8 mouse cellular contexts compared by ENCODE assay signal in genomic region chr19:38929471-38930251, GRCm38 (mm10). TPM values are rescaled to one million over a fixed set of nuclear protein-coding genes. Genes with fewer than 3 reads are reported as not detected.
DNase-seq lines count a peak whose midpoint lies in the region; ATAC-seq and TF ChIP-seq lines count a peak whose summit lies in the region.

No protein-coding gene starts in this region.

- TF ChIP-seq EP300 in ES-Bruce4 (IDR thresholded peaks at IDR 0.05; ENCODE audit: insufficient read depth, low read depth, low read length), result no peak

- no peaks in the 10 kb centered on the region for H3K27me3 ChIP-seq in heart, embryonic 10.5 days (ENCODE audit: insufficient read depth, poor library complexity, severe bottlenecking)
- H3K27me3 ChIP-seq in ES-Bruce4 (ENCODE audit: control insufficient read depth, insufficient read depth, low read length, poor library complexity, severe bottlenecking), result no peaks in the 10 kb centered on the region
- no peaks in the 10 kb centered on the region for H3K27me3 ChIP-seq in forebrain, embryonic 14.5 days (replicated peaks; ENCODE audit: control insufficient read depth, insufficient read depth, low read length)
- H3K27me3 ChIP-seq in liver, embryonic 13.5 days, result no peaks in the 10 kb centered on the region

- no peak for TF ChIP-seq POLR2A in ES-Bruce4 (IDR thresholded peaks at IDR 0.05; ENCODE audit: insufficient read depth, low read length)

- H3K4me3 ChIP-seq in heart, embryonic 10.5 days, result peak overlapping the region; percentile 91
- H3K4me3 ChIP-seq in ES-Bruce4 (ENCODE audit: low read depth, low read length), result peak overlapping the region; percentile 98
- peak overlapping the region; percentile 82 for H3K4me3 ChIP-seq in forebrain, embryonic 14.5 days (ENCODE audit: low read depth, low read length)
- peak overlapping the region; percentile 87 for H3K4me3 ChIP-seq in liver, embryonic 13.5 days (replicated peaks)

- intact Hi-C loops in gastrocnemius, postnatal 36 days (cut with DNase I), result no loop called here

- WGBS in heart, embryonic 10.5 days, result 67% methylated on average over 13 of the region's 13 CpGs
- WGBS in forebrain, embryonic 14.5 days, result 72% methylated on average over 13 of the region's 13 CpGs
- 57% methylated on average over 13 of the region's 13 CpGs for WGBS in liver, embryonic 13.5 days (ENCODE audit: insufficient replicate concordance)

- ATAC-seq in forebrain, embryonic 14.5 days, result no peak
- no peak for ATAC-seq in liver, embryonic 13.5 days (ENCODE audit: low read depth)

- peaks cover 18% of the 10 kb centered on the region for H3K36me3 ChIP-seq in heart, embryonic 10.5 days
- peaks cover 24% of the 10 kb centered on the region for H3K36me3 ChIP-seq in ES-Bruce4 (ENCODE audit: control insufficient read depth, insufficient read depth, low read length, poor library complexity, severe bottlenecking)
- H3K36me3 ChIP-seq in forebrain, embryonic 14.5 days (ENCODE audit: control insufficient read depth, insufficient read depth, low read length), result no peaks in the 10 kb centered on the region
- peaks cover 22% of the 10 kb centered on the region for H3K36me3 ChIP-seq in liver, embryonic 13.5 days

- H3K9me3 ChIP-seq in heart, embryonic 10.5 days, result no peaks in the 10 kb centered on the region
- no peaks in the 10 kb centered on the region for H3K9me3 ChIP-seq in ES-Bruce4 (replicated peaks; ENCODE audit: control insufficient read depth, insufficient read depth, low read length, poor library complexity, severe bottlenecking)
- no peaks in the 10 kb centered on the region for H3K9me3 ChIP-seq in forebrain, embryonic 14.5 days (replicated peaks; ENCODE audit: control insufficient read depth, low read length)
- H3K9me3 ChIP-seq in liver, embryonic 13.5 days (replicated peaks), result no peaks in the 10 kb centered on the region

- no peak for TF ChIP-seq CTCF in ES-Bruce4 (IDR thresholded peaks at IDR 0.05; ENCODE audit: low read depth, low read length)

- peak overlapping the region; percentile 97 for H3K4me2 ChIP-seq in forebrain, embryonic 14.5 days (ENCODE audit: low read length)
- peak overlapping the region; percentile 98 for H3K4me2 ChIP-seq in liver, embryonic 13.5 days

- 0 out of 2 replicates have a peak overlapping the region, but pooled peaks have one; percentile 95 for H3K27ac ChIP-seq in heart, embryonic 10.5 days
- peak overlapping the region; percentile 55 for H3K27ac ChIP-seq in ES-Bruce4 (ENCODE audit: insufficient read depth, low read length)
- no peak overlapping the region for H3K27ac ChIP-seq in forebrain, embryonic 14.5 days (ENCODE audit: low read depth, low read length)
- no peak overlapping the region for H3K27ac ChIP-seq in liver, embryonic 13.5 days

- peak overlapping the region; percentile 94 for H3K9ac ChIP-seq in ES-Bruce4 (ENCODE audit: low read depth, poor library complexity, severe bottlenecking)
- H3K9ac ChIP-seq in forebrain, embryonic 14.5 days (ENCODE audit: low read length), result peak overlapping the region; percentile 91
- H3K9ac ChIP-seq in liver, embryonic 13.5 days, result peak overlapping the region; percentile 93

- H3K4me1 ChIP-seq in heart, embryonic 10.5 days, result 0 out of 2 replicates have a peak, but pooled peaks cover 6% of the 10 kb centered on the region
- H3K4me1 ChIP-seq in ES-Bruce4 (ENCODE audit: control insufficient read depth, insufficient read depth, low read length), result peaks cover 5% of the 10 kb centered on the region
- H3K4me1 ChIP-seq in forebrain, embryonic 14.5 days (ENCODE audit: control insufficient read depth, insufficient read depth, low read length), result peaks cover 4% of the 10 kb centered on the region; the same call in 1 of the 2 replicates
- H3K4me1 ChIP-seq in liver, embryonic 13.5 days (replicated peaks), result peaks cover 30% of the 10 kb centered on the region

- no peak for DNase-seq in heart, embryonic 10.5 days (ENCODE audit: low spot score)
- no peak for DNase-seq in heart, adult 8-10 months (ENCODE audit: low spot score)
- DNase-seq in forebrain, embryonic 14.5 days (ENCODE audit: low spot score), result peak; percentile 4
- DNase-seq in liver, embryonic 13.5 days, result no peak
- no peak for DNase-seq in retina, embryonic 14.5 days (ENCODE audit: low spot score)
- no peak for DNase-seq in cerebellum, adult 11-12 months
- DNase-seq in gastrocnemius, postnatal 36 days, result no peak

RNA-seq across cellular contexts. Expression of gene Hells, which starts 1.1 kb away (rescaled TPM):
- polyA plus RNA-seq in heart, embryonic 10.5 days (2016; fragmentation: Nextera tagmentation; extraction: Ambion mirVana), result 40.2 and 60.3 TPM in 2 replicates
- total RNA-seq in heart, adult 8-10 months (2022), result under 1 TPM; 0.37 to 0.92 (median 0.75) TPM
- 526 and 534 TPM in 2 replicates for polyA plus RNA-seq in ES-Bruce4 (2011; ENCODE audit: insufficient read depth, insufficient read length, low read depth, missing spikeins)
- polyA plus RNA-seq in forebrain, embryonic 14.5 days (2014; fragmentation: Nextera tagmentation; extraction: Ambion mirVana), result 25.4 and 27.8 TPM in 2 replicates
- polyA plus RNA-seq in liver, embryonic 13.5 days (2015; fragmentation: Nextera tagmentation; extraction: Ambion mirVana), result 33.0 and 52.0 TPM in 2 replicates
- under 1 TPM; 0.48 to 0.62 TPM for total RNA-seq in gastrocnemius, postnatal 36 days (2021)

Comparison
In these comparisons a context has a peak if more than half of its experiments do, and no peak if none do; other contexts are left out.
1. H3K27ac ChIP-seq: peak in heart, embryonic 10.5 days (single experiment) and ES-Bruce4 (single experiment); none in forebrain, embryonic 14.5 days (single experiment) and liver, embryonic 13.5 days (single experiment).
2. Peak in every context shown above with its lines, with median percentiles within 50 percentile points of each other: H3K4me3 ChIP-seq and H3K9ac ChIP-seq.